Mouse (Mus musculus) kidney, adult 8-10 months (tissue): ENCODE results near the gene Hist1h1a.
"Not testable (repeated sequence)": the region's sequence is repeated elsewhere in the genome, so short reads cannot be mapped to it uniquely, and the experiment has no call there.

ENCODE experiments used
- DNase-seq, 2 experiments: peaks; one replicate each; pipeline ENCODE4 v3.0.0; 2022

The Hist1h1a gene

GRCm38 (mm10) chr13:23763586-23764323 lies at the start of gene Hist1h1a:
Hist1h1a (plus strand) TSS chr13:23763666.
- DNase-seq = peak; percentile 78 to 83

- DNase-seq = peak in 1 of 2 experiments; percentile 0
Measured at GRCm38 (mm10) chr13:23716261-23717042, 47.0 kb upstream of the Hist1h1a start.

GRCm38 (mm10) chr13:23717176-23717575 lies 46.3 kb upstream of the Hist1h1a start:
- no peak for DNase-seq

GRCm38 (mm10) chr13:23717593-23718245 lies 45.7 kb upstream of the Hist1h1a start:
- DNase-seq = not testable (repeated sequence)

GRCm38 (mm10) chr13:23724239-23724638 lies 39.2 kb upstream of the Hist1h1a start:
- DNase-seq = no peak

GRCm38 (mm10) chr13:23725213-23725612 lies 38.3 kb upstream of the Hist1h1a start:
- no peak for DNase-seq

- no peak for DNase-seq
Measured at GRCm38 (mm10) chr13:23728472-23729191, 34.8 kb upstream of the Hist1h1a start.

- no peak for DNase-seq
Measured at GRCm38 (mm10) chr13:23729192-23729525, 34.3 kb upstream of the Hist1h1a start.

- DNase-seq = no peak
Measured at GRCm38 (mm10) chr13:23729706-23730105, 33.8 kb upstream of the Hist1h1a start.

- DNase-seq = peak; percentile 73 to 90
Measured at GRCm38 (mm10) chr13:23730479-23730878, 33.0 kb upstream of the Hist1h1a start.

GRCm38 (mm10) chr13:23732156-23732804 lies 31.2 kb upstream of the Hist1h1a start:
- DNase-seq = peak in 1 of 2 experiments; percentile 41

GRCm38 (mm10) chr13:23737091-23737490 lies 26.4 kb upstream of the Hist1h1a start:
- no peak for DNase-seq

GRCm38 (mm10) chr13:23738041-23738440 lies 25.4 kb upstream of the Hist1h1a start:
- DNase-seq = no peak

- DNase-seq = peak; percentile 89 to 92
Measured at GRCm38 (mm10) chr13:23738677-23739068, 24.8 kb upstream of the Hist1h1a start, which contains the start of gene Hist1h1c. Hist1h1c (plus strand) TSS chr13:23738808.

- DNase-seq = peak; percentile 97 to 98
Measured at GRCm38 (mm10) chr13:23739069-23739921, 24.2 kb upstream of the Hist1h1a start.

GRCm38 (mm10) chr13:23739922-23740252 lies 23.6 kb upstream of the Hist1h1a start:
- DNase-seq = no peak

GRCm38 (mm10) chr13:23740256-23740840 lies 23.1 kb upstream of the Hist1h1a start:
- no peak for DNase-seq

GRCm38 (mm10) chr13:23740910-23741309 lies 22.6 kb upstream of the Hist1h1a start:
- DNase-seq = no peak

- DNase-seq = no peak
Measured at GRCm38 (mm10) chr13:23742007-23742406, 21.5 kb upstream of the Hist1h1a start.

GRCm38 (mm10) chr13:23743215-23743614 lies 20.3 kb upstream of the Hist1h1a start:
- DNase-seq = no peak

- no peak for DNase-seq
Measured at GRCm38 (mm10) chr13:23743963-23744362, 19.5 kb upstream of the Hist1h1a start.
